Mouse (Mus musculus) ES-Bruce4 (cell line): ENCODE results near the gene Pah.

Experiments
- CTCF ChIP-seq: IDR thresholded peaks from one replicate; pipeline ENCODE4 v1.8.1; 2011; ENCODE audit warnings: low read depth, low read length
- POLR2A ChIP-seq: IDR thresholded peaks from one replicate; pipeline ENCODE4 v1.8.1; 2011; ENCODE audit warnings: low read length; ENCODE audit not compliant: insufficient read depth

DNA sequence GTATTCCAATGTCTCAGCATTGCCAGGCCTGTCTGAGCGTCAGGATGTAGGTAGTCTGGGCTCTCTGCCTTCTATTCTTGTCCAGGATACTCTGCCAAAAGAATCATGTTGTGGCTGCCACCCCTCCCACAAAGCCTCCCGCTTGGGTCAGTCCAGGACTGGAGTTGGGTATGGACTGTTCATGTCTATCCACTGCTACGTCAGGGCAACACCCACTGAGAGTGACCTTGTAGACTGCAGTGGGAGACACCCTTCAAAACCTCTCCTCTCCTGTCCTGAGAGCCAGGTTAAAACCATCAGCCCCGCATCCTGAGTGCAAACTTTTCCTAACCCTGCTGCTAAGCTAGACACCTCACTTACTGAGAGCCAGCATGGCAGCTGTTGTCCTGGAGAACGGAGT lies at the start of gene Pah:
- TF ChIP-seq POLR2A: no peak
- TF ChIP-seq CTCF: no peak
